Mouse (Mus musculus) layer of hippocampus, adult 2 months (tissue): Measurements from ENCODE around the gene Plaur. TPM values are rescaled to one million over a fixed set of nuclear protein-coding genes. Genes with fewer than 3 reads are reported as not detected.

Experiments used
- DNase-seq, 2 experiments: peaks; one replicate each; pipeline ENCODE4 v3.0.0; 2022; ENCODE audit warnings: low spot score in 2 of 2
- H3K27ac ChIP-seq: fragments of 200-600 bp; 2 replicates; pipeline ENCODE4 v1.8.1; 2022
- H3K4me3 ChIP-seq: fragments of 200-600 bp; 2 replicates; pipeline ENCODE4 v1.8.1; 2022; ENCODE audit warnings: mild to moderate bottlenecking
- CTCF ChIP-seq: fragments of 200-600 bp; conservative IDR thresholded peaks from 2 replicates; pipeline ENCODE4 v1.8.1; 2022; ENCODE audit warnings: antibody characterized with exemption, mild to moderate bottlenecking, moderate library complexity
- total RNA-seq, 2 experiments: library from RNA; stranded (reverse); gene quantifications; 2 replicates each; pipeline ENCODE4 v1.2.3; 2021

Gene Plaur
- total RNA-seq, 2 experiments from 2014 or later, result 0.23 to 0.32 TPM

DNA sequence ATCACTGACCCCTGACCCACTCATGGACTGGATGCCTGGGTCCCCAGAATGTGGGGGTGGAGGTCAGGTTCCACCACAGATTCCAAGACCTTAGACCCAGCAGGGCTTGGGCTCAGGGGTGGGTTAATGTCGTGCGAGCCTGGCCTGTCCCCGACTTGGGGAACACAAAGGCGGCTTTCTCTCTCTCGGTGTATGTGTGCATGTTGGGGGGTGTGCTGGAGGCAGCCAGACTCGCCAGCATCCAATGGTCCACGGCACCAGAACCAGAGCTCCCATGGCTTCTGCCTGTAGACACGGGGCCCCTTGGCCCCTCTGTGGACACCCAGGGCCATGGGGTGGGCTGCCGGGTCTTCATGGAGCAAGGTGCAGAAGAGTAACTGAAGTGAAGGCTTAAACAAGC lies 23.2 kb downstream of the Plaur start:
- Histone ChIP-seq H3K27ac (peak overlapping the region; percentile 94), H3K4me3 (peak overlapping the region; percentile 45)
- no peak for DNase-seq
- TF ChIP-seq CTCF, result no peak

DNA sequence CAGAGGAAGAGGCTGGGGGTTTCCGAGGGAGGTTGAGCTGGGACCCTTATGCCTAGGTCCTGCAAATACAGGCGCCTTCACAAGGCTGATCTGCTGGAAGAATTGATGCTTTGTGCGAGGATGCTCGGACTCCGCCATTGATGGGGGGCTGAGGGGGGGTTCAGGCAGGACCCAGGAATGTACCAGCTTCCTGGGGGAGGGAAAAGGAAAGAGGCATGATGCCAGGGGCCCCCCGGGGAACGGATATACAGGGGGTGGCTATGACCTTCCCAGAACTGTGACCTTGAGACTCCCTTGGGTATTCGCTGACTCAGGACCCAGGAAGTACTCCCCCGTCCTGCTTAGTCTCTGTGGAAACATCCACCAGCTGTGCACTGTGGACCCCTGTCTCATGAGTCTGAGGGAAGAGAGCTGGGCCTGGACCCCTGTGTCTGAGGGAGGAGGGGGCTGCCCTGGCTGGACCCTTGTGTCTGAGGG lies 24.4 kb downstream of the Plaur start:
- H3K27ac ChIP-seq, result peak overlapping the region; percentile 94
- DNase-seq, result no peak
- no peak for TF ChIP-seq CTCF
- H3K4me3 ChIP-seq, result peak overlapping the region; percentile 45

DNA sequence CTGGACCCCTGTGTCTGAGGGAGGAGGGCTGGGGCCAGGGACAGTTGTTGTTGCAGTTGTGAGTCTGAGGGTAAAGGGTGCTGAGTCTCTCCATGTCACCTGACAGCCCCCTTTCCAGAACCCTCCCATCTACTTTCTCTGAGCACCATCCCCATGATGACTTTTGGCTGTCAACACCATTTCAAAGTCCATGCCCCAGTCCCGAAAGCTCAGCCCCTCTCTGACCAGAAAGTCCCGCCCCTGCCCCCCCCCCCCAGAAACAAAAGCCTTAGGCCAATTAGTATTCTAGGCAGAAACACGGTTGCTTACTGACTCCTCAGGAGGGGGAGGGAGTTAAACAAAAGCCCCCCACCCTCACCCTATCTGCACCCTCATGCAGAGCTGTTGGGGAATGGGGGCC lies 25.1 kb downstream of the Plaur start:
- TF ChIP-seq CTCF, result no peak
- H3K4me3 ChIP-seq, result no peak overlapping the region
- no peak for DNase-seq
- peak overlapping the region; percentile 94 for H3K27ac ChIP-seq

DNA sequence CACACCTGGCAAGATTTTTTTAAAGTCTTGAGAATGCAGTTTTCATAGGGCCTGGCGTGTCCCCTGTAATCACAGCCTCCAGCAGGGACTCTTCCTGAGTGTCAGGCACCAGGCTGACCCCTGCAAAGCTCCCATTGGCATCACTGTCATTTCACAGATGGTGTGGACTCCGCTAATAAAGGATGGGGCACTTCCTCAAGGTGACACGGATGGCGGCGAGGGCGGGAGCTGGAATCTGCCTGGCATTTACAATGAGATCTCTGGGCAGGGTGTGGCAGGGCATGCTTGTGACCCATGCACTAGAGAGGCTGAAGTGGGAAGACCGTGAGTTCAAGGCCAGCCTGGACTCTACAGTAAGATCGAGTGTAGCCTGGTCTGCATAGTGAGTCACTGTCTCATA lies 26.0 kb downstream of the Plaur start:
- Histone ChIP-seq H3K27ac (peak overlapping the region; percentile 94), H3K4me3 (no peak overlapping the region)
- no peak for TF ChIP-seq CTCF
- no peak for DNase-seq

DNA sequence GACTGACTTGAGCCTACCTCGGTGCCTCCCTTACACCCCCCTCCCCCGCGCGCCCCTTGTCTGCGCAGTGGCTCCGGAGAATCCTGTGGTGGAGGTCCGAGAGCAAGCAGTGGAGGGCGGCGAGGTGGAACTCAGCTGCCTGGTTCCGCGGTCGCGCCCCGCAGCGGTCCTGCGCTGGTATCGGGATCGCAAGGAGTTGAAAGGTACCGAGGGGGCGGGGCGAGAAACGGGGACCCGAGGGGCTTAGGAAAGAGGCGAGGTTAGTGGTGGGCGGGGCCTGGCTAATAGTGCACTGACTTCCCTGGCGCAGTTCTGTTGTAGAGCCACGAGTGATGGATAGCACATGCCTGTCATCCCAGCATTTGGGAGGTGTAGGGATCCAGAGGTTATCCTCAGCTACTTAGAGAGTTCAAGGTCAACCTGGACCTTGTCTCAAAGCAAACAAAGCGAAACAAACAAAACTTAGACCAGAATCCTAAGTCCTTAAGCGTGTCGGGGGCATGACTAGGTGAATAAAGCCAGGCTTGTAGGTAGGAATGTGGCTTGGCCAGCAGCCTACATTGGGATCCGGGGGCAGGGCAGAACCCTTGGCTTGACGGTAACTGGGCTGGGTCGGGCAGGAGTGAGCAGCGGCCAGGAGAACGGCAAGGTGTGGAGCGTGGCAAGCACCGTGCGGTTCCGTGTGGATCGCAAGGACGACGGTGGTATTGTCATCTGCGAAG lies 37.7 kb downstream of the Plaur start:
- no peak for DNase-seq
- Histone ChIP-seq H3K27ac (no peak overlapping the region), H3K4me3 (no peak overlapping the region)
- TF ChIP-seq CTCF, result no peak

DNA sequence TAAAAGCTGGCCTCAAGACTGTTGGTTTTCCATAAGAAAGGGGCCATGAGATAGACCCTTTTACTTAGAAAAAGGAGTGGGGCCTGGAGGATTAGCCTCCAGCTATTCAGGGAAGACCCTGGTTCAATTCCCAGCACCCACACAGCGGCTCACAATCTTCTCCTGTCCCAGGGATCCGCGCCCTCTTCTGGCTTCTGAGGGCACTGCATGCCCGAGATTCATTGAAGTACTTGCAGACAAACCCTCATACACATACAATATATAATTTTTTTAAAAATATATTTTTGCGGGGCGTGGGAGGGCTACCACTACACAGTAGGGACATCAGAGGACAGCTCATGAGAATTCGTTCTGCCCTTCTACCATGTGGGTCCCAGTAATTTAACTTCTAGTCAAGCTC lies 38.6 kb downstream of the Plaur start:
- Histone ChIP-seq H3K4me3 (no peak overlapping the region), H3K27ac (no peak overlapping the region)
- DNase-seq, result no peak
- peak; percentile 74 for TF ChIP-seq CTCF

DNA sequence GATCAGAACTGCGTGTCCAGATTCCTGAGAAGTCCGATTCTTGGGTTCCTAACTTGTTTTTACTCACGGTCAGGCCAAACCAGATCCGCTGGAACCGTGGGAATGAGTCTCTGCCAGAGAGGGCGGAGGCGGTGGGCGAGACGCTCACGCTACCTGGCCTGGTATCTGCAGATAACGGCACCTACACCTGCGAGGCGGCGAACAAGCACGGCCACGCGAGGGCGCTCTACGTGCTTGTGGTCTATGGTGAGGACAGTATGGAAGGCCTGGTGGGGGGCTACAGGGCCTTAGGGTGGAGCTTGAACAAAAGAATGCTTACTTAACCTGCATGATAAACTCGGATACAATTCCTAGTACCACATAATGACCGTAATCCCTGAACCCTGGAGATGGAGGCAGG lies 39.2 kb downstream of the Plaur start:
- Histone ChIP-seq H3K27ac (no peak overlapping the region), H3K4me3 (no peak overlapping the region)
- TF ChIP-seq CTCF, result peak; percentile 63
- DNase-seq, result no peak

DNA sequence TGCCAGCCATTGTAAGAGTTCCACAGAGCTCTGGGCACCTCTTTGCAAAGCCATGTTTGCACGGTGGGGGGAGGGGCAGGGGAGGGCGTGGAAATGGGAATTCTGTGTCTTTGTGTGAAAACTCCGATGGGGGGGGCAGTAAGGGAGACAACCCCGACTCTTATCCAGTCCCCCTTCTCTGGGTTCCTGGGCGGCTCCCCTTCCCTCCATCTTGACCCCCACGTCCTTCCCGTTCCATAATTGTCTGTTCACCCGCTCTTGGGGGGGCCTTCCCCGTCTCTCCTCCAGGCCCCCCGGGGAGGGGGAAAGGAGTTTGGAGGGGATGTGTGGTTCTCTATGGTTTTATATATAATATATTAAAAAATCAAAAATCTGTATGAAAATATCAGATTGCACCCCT lies 41.7 kb downstream of the Plaur start:
- TF ChIP-seq CTCF, result no peak
- H3K27ac ChIP-seq, result no peak overlapping the region

DNA sequence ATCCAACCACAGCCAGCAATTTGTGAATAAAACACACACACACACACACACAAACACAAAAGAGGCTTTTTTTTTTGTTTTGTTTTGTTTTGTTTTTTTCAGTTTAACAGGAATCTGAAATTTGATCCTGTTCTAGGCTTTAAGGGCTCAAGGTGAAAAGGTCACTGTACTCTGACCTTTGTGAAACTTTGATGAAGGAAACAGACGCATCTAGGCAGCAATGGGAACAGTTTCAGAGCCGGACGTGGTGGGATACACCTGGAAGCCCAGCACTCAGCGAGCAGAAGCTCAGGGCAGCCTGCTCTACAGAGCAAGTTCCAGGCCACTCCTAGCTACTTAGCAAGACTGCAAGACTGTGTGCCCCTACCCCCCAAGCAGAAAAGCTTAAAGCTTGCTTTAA lies 42.6 kb downstream of the Plaur start:
- Histone ChIP-seq H3K27ac (no peak overlapping the region), H3K4me3 (no peak overlapping the region)
- TF ChIP-seq CTCF, result no peak
- DNase-seq, result no peak

More for the DNA sequence above, 41.7 kb downstream of the Plaur start:
- H3K4me3 ChIP-seq, result no peak overlapping the region
- no peak for DNase-seq

DNA sequence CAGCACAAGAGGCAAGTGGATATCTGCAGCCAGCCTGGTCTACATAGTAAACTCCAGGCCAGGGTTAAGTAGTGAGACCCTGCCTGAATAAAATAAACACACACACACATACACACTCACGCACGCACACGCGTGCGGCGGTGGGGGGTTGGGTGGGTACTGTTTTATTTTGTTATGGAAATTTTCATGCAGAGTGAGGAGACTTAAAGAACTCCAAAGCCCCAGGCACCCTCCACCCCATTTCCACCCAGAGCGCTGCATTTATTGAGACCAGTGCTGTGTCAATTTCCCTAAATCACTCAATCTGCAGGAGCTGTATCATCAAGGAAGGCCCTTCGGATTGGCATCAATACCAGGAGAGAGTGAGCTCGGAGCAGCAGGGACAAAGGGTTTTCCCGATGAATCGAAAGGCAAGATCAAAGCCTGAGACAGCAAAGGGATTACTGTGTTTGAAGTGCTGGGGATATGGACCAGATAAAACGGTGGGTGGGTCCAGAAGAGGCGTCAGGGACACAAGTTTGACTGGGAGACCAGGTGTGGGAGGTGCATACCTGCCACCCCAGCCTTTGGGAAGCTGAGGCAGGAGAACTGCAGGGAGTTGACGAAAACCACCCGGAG lies 43.3 kb downstream of the Plaur start:
- TF ChIP-seq CTCF, result no peak
- Histone ChIP-seq H3K4me3 (peak overlapping the region; percentile 94), H3K27ac (peak overlapping the region; percentile 100)
- no peak for DNase-seq

DNA sequence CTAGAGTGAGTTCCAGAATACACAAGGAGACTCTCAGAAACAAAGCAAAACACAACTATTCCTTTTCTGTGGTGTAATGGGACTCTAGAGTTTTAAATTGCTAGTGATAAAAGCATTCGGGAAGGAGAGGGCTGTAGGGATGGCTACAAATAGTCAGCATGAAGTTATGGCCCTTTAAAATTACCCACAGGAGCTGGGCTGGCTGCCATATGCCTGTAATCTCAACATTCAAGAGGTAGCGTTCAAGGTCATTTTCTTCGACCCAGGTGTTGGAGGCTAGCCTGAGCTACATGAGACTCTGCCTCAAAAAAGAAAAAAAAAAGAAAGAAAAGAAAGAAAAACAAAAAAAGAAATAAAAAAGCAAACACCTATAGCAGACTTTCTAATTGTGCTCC lies 43.8 kb downstream of the Plaur start:
- no peak for DNase-seq
- no peak for TF ChIP-seq CTCF

DNA sequence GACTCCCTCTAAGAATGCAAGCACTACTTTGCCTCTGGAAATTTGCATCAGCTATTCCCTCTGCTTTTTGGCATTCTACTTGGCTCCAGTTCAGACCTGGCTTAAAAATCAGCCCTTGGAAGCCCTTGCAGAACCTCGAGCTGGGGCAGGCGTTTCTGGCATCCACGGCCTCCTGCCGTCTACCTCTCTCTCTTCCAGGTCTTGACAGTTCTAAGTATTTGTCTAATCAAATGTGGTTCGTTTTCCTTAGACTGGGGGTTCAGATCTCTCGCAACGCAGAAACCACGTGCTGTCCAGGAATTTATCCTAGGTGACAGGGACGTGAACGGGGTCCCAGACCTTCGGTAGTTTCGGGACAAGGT lies 44.2 kb downstream of the Plaur start:
- no peak for TF ChIP-seq CTCF
- DNase-seq, result peak; percentile 59 to 72
- peak overlapping the region; percentile 94 for H3K4me3 ChIP-seq
- peak overlapping the region; percentile 100 for H3K27ac ChIP-seq

More for the DNA sequence above, 43.8 kb downstream of the Plaur start:
- H3K27ac ChIP-seq, result peak overlapping the region; percentile 100
- H3K4me3 ChIP-seq, result peak overlapping the region; percentile 94

DNA sequence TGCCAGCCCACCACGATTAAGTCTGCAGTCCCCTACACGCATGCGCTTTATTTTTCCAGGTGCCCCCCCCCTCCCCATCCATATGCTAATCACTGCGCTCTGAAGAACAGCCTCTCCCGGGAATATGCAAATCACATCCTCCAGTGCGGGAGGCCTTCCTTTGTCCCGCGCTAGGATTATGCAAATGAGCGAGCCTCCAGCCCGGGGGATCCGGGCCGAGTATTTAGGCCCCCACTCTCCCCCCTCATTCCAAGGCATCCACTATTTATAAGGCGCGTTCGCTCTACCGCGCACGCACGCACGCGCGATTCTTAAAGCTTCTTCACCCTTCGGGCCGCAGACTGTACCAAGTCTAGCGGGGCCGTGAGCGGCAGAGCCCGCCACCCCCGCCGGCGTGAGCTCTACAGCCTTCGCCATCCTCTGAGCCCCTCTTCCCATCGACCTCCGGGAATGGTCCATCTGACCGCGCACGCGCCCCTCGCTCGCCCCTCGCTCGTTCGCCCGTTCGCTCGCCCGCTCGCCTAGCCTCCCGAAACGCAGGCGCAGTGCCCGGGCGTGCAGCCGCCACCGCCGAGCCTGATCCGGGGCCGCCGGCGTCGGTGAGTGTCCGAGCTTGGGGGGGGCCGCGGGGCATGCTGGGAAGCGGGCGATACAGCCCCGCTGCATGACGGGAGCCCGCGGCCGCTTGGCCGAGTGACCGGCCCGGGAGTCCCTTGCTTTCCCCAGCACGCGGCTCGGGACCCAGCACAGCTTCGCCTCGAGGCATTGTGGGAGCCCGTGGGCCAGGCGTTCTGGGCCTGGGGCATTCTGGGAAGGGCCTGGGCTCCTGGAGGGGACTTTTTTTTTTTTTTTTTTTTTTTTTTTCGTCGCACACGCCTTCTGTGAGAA lies 44.8 kb downstream of the Plaur start, which contains the start of gene Zfp428:
Gene Zfp428, plus strand, starts transcription at position 169 of the 888 bp plus-strand sequence.
- peak within 1 kb of the TSS; percentile 94 for H3K4me3 ChIP-seq
- TF ChIP-seq CTCF, result no peak
- peak within 1 kb of the TSS; percentile 100 for H3K27ac ChIP-seq
- DNase-seq, result peak; percentile 72 to 85
